Mouse (Mus musculus) common myeloid progenitor, adult 5-6 weeks (primary cell): ENCODE measurements around the gene Ccnb3. TPM values are rescaled to one million over a fixed set of nuclear protein-coding genes. Genes with fewer than 3 reads are reported as not detected.
A peak's percentile ranks its signal among the peaks of the same experiment; 100 is the strongest.

Experiments used
- ATAC-seq: replicated peaks from 2 replicates; pipeline ENCODE4 v1.8.0; 2016; ENCODE audit warnings: low read depth, mild to moderate bottlenecking, moderate TSS enrichment, inconsistent platforms; ENCODE audit not compliant: poor library complexity, severe bottlenecking
- total RNA-seq: library from RNA; stranded (forward); fragments of 200-1000, 187-1606 nt; gene quantifications from 2 replicates; pipeline ENCODE4 v1.2.3, GENCODE M21; 2017

The Ccnb3 gene
- total RNA-seq = not detected in 2 replicates

DNA sequence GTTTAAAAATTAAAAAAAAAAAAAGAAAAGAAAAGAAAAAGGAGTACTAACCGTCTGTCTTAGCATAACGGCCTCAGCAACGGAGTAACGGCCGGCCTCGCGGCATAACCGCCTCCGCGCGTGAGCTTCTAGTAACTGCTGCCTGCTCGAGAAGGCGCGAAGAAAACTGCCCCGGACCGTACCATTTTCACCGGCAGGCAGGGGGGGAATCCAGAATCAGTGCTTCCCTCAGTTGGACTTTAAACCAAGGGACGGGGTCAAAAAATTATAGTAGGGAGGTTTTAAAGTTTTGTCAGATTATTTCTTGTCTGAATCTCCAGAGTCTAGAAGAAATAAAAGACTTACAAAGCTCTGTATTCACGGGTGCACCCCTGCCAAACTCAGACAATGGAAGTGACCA lies at the start of gene Ccnb3:
Gene Ccnb3 (minus strand): TSS at position 101 of the 400 bp plus-strand sequence.
- no peak for ATAC-seq

DNA sequence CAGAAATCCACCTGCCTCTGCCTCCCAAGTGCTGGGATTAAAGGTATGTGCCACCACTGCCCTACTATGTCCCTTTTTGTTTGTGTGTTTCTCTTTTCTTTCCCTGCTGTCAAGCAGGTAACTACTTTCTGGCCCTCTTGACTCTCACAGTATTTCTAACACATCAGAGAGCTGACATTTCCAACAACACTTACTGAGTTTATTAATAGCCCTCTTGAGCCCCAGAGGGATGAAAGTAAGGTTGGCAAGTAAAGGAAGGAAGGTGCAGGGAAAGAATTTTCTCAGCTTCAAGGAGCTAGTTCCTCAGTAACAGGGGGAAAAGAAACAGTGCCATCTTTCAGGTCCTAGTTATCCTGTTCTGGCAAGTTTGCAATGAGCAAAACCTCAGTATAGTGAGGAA lies 48.9 kb upstream of the Ccnb3 start:
- ATAC-seq = no peak

DNA sequence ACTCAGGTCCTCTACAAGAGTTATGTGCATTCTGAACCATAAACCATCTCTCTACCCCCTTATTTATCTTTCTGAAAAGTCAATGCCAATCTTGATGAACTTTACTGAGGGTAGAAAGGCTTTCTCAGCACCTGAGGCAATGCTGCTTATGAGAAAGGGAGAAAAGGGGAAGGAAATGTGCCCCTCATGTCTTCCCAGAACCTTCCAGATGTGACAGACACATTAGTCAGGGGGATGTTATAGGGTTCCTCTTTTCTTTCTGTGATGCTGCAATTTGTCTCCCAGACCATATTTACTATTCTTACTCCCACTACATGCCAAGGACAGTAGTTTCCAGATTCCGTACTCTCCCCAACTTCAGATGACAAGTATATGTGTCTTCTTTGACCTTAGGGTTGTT lies 44.5 kb upstream of the Ccnb3 start:
- peak; percentile 72 for ATAC-seq

DNA sequence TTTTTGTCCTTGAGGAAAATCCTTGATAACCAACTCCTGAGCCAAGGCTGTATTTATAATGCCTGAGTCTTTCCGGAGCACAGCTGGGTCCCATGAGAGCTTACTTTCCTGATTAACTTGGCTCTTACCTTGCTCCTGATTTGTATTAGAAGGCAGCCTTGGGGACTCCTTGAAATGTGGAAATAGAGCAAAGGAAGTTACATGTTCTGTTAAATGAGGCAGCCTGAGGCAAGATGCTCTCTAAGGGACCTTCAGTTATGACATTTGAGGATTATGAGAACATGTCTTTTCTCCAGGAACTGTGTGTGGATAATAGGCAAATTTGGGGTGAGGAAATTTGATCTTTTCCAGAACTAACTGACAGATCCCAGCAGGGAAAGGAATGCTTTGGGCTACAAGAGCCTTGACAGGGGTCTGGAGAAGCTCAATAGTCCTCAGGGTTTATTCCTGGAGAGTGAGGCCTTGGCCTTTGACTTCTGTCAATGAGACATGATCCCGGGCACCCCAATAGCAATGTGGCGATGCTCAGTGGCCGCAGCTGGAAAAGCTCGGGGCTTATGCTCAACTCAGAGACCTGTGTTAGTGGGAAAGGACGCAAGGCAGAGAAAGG lies 38.5 kb upstream of the Ccnb3 start:
- no peak for ATAC-seq

DNA sequence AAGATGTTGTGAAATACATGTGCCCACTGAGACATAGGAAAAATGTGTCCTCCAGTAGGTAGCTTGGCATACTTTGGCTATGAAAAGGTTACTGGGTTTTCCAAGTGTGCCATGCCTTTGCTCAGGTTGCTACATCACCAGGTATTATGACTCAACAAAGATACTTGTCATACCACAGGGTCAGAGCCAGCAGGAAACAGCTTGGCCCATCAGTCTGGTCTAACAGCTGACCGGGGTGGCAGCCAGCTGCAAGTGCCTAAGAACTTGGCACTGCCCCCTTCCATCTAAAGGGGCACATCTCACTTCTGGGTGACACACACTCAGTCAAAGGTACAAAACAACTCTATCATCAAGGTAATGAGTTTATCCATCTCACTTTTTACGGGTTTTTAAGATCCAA lies 26.6 kb upstream of the Ccnb3 start:
- no peak for ATAC-seq

DNA sequence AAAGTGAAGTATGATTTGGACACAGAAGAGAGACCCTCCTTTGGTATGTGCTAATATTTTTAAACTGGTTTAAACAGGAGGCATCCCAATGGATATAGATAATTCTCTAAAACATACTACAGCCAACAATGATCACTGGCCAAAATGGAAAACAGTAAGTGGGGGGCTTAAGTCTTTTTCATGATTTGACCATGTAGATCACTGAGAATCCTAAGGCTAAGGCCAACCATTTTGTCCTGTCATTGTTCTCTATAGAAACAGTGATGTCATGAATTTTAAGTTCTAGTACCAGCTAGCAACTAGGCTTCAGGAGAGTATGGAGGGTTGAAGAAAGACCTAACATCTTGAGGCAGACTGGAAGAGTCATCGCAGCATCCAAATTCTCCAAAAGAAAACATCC lies 25.8 kb upstream of the Ccnb3 start, which contains the start of gene Akap4:
Gene Akap4 (plus strand): TSS at position 301 of the 400 bp plus-strand sequence.
- ATAC-seq = no peak

DNA sequence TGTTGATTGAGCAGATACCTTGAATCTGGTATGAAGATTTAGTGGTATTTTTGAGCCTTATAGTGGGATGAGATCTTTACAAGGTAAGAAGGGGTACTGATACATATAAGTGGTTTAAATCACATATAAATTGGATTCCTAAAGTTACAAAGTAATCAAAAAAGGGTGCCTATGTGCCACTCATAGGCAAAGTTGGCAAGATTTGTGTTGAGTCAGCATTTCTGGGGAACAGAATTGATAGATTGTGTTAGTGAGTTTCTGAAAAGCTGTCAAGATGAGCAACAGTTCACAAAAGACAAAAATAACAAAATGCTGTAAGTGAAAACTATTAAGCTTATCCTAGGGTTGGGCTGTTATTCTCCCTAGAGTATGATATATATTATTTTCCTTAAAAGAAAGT lies 22.7 kb upstream of the Ccnb3 start:
- no peak for ATAC-seq

DNA sequence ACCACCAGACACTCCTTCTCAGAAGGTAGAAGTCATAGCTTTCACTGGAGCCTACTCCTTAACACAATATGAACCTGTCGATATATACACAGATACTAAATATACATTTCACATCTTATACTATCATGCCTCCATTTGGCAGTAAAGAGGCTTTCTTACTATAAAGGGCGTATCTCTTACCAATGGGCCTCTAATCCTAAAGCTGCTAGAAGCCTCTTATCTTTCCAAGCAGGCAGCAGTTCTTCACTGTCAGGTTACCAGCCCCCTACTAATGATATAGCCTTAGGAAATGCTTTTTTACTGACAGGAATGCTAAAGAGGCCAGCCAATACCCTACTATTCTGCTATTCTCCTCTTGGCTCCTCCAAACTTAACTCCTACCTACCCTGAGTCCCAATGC lies 16.2 kb upstream of the Ccnb3 start:
- ATAC-seq = no peak

DNA sequence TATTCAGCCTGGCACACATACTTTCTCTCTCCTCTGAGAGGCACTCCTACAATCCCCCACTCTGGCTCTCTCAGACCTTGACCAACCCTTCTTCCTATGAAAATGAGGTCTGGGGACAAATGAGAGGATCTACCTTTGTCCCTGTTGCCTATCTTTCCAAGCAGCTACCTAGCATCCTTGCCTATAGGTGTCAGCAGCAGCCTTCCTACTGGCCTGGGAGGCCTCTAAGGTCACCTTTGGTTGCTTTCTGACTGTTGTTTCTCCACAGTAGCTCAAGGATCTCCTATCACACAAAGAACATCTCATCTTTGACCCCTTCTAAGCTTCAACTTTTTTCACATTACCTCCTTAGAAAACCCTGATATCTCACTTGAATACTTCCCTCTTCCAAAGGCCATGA lies 15.6 kb upstream of the Ccnb3 start:
- no peak for ATAC-seq

DNA sequence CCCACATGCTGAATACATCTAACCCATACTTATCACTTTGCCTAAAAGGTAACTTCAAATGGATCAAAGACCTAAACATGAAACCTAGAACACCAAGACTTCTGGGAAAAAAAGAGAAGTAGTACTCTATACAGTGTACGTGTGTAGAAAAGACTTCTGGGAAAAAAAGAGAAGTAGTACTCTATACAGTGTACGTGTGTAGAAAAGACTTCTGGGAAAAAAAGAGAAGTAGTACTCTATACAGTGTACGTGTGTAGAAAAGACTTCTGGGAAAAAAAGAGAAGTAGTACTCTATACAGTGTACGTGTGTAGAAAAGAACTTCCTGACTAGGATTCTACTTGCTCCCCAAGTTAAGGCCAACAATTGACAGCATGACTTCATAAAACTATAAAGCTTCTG lies 57.5 kb downstream of the Ccnb3 start:
- peak; percentile 68 for ATAC-seq

DNA sequence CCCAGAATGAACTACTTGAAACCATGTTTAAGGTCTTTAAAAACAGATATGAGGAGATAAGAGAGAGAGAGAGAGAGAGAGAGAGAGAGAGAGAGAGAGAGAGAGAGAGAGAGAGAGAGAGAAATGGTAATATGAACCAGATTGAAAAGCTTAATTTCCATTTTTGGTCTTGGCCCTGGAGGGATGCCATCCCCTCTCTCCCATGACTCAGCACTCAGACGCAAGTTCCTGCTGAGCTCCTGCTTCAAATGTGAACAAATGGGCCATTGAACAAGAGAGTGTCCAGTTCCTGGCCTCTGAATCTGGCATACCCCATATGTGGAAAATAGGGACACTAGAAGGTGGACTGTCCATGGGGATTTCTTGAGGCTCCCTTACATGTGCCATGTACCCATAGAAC lies 69.5 kb downstream of the Ccnb3 start:
- ATAC-seq = no peak

DNA sequence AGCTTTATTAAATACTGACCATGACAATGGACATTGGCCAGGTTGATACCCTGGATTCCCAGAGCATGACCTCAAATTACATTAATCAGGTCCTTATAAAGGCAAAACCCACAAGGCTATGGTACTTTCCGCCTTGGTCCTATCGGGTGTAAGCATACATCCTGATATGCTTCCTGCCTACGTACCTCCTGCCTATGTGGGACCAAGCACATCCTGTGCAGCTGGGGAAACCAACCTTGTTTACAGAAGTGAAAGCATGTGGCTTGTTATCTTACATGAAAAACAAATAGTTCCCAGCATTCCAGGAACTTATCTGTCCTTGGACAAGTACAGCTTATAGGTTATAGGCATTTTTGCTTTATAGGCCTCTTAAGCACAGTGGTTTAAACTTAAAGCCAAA lies 72.8 kb downstream of the Ccnb3 start:
- ATAC-seq = peak; percentile 97

Other genes starting within 250 kb of the Ccnb3 start
- not detected in 2 replicates for gene Akap4, start 25.9 kb upstream of the Ccnb3 start, total RNA-seq